Mouse (Mus musculus) right cerebral cortex, postnatal 36 days (tissue): Measurements from ENCODE around the gene Csrp1.

ENCODE experiments used
- DNase-seq, 2 experiments: peaks; one replicate each; pipeline ENCODE4 v3.0.0; 2022; ENCODE audit warnings: low spot score in 2 of 2, mixed read lengths in 1 of 2

Csrp1 gene

GRCm38 (mm10) chr1:135719983-135720382, at the start of gene Csrp1:
Gene Csrp1, plus strand, starts transcription at chr1:135720061.
- DNase-seq, result no peak

GRCm38 (mm10) chr1:135670397-135671130, 49.3 kb upstream of the Csrp1 start:
- DNase-seq, result peak; percentile 79 to 83

GRCm38 (mm10) chr1:135671406-135671805, 48.5 kb upstream of the Csrp1 start:
- DNase-seq, result no peak

- no peak for DNase-seq
These were observed 47.9 kb upstream of the Csrp1 start for GRCm38 (mm10) chr1:135671956-135672355.

GRCm38 (mm10) chr1:135672374-135672773, 47.5 kb upstream of the Csrp1 start:
- DNase-seq, result no peak

- no peak for DNase-seq
These were observed 46.4 kb upstream of the Csrp1 start for GRCm38 (mm10) chr1:135673423-135673822.

GRCm38 (mm10) chr1:135675449-135676129, 44.3 kb upstream of the Csrp1 start:
- DNase-seq, result no peak

- DNase-seq, result no peak
These were observed 43.6 kb upstream of the Csrp1 start for GRCm38 (mm10) chr1:135676247-135676646.

- DNase-seq, result no peak
These were observed 42.8 kb upstream of the Csrp1 start for GRCm38 (mm10) chr1:135676938-135677682.

GRCm38 (mm10) chr1:135678145-135678544, 41.7 kb upstream of the Csrp1 start:
- DNase-seq, result no peak

- DNase-seq, result no peak
These were observed 39.1 kb upstream of the Csrp1 start for GRCm38 (mm10) chr1:135680716-135681115.

GRCm38 (mm10) chr1:135681122-135681521, 38.7 kb upstream of the Csrp1 start:
- no peak for DNase-seq

- no peak for DNase-seq
These were observed 35.0 kb upstream of the Csrp1 start for GRCm38 (mm10) chr1:135684895-135685294.

- no peak for DNase-seq
These were observed 34.5 kb upstream of the Csrp1 start for GRCm38 (mm10) chr1:135685316-135685715.

GRCm38 (mm10) chr1:135686792-135687510, 32.9 kb upstream of the Csrp1 start:
- DNase-seq, result no peak

- DNase-seq, result no peak
These were observed 31.9 kb upstream of the Csrp1 start for GRCm38 (mm10) chr1:135687771-135688492.

- no peak for DNase-seq
These were observed 31.2 kb upstream of the Csrp1 start for GRCm38 (mm10) chr1:135688686-135689085.

- no peak for DNase-seq
These were observed 29.0 kb upstream of the Csrp1 start for GRCm38 (mm10) chr1:135690784-135691416.

GRCm38 (mm10) chr1:135691417-135691815, 28.4 kb upstream of the Csrp1 start:
- DNase-seq, result no peak

GRCm38 (mm10) chr1:135694181-135694580, 25.7 kb upstream of the Csrp1 start:
- DNase-seq, result no peak

- DNase-seq, result no peak
These were observed 22.4 kb upstream of the Csrp1 start for GRCm38 (mm10) chr1:135697462-135697861.
